Mouse (Mus musculus) hindbrain, postnatal 0 days (tissue): ENCODE results near the gene Cntn4. TPM values are rescaled to one million over a fixed set of nuclear protein-coding genes. Genes with fewer than 3 reads are reported as not detected.

Experiments used
- ATAC-seq: fragments of 200-750 bp; cut with Nextera tagmentation; 2 replicates; pipeline ENCODE4 v1.8.0; 2017; ENCODE audit warnings: mild to moderate bottlenecking, moderate TSS enrichment, moderate library complexity
- DNase-seq: peaks from one replicate; pipeline ENCODE4 v3.0.0-alpha.2; 2015; ENCODE audit warnings: low spot score
- H3K27ac ChIP-seq: fragments of 300-500 bp; sonication (generic); 2 replicates; pipeline ENCODE4 v1.5.1; 2014; ENCODE audit warnings: mild to moderate bottlenecking
- H3K27me3 ChIP-seq: fragments of 300-500 bp; sonication (generic); 2 replicates; pipeline ENCODE4 v1.6.1; 2014; ENCODE audit warnings: low read length, mixed read lengths; ENCODE audit not compliant: insufficient read depth
- H3K36me3 ChIP-seq: fragments of 300-500 bp; sonication (generic); 2 replicates; pipeline ENCODE4 v1.6.1; 2014; ENCODE audit warnings: low read length, mixed read lengths; ENCODE audit not compliant: insufficient read depth
- H3K4me1 ChIP-seq: fragments of 300-500 bp; sonication (generic); 2 replicates; pipeline ENCODE4 v1.6.1; 2014; ENCODE audit warnings: antibody characterized with exemption, low read length, mixed read lengths; ENCODE audit not compliant: insufficient read depth
- H3K4me2 ChIP-seq: fragments of 300-500 bp; sonication (generic); 2 replicates; pipeline ENCODE4 v1.6.1; 2014; ENCODE audit warnings: low read depth, mild to moderate bottlenecking, low read length, moderate library complexity, mixed read lengths
- H3K4me3 ChIP-seq: fragments of 300-500 bp; sonication (generic); 2 replicates; pipeline ENCODE4 v1.5.1; 2014; ENCODE audit warnings: low read length
- H3K9ac ChIP-seq: fragments of 300-500 bp; sonication (generic); replicated peaks from 2 replicates; pipeline ENCODE4 v1.6.1; 2014; ENCODE audit warnings: mild to moderate bottlenecking, low read length, moderate library complexity, mixed read lengths
- H3K9me3 ChIP-seq: fragments of 300-500 bp; sonication (generic); 2 replicates; pipeline ENCODE4 v1.6.1; 2016; ENCODE audit warnings: low read length, mixed read lengths
- CTCF ChIP-seq: IDR thresholded peaks from 2 replicates; pipeline ENCODE4 v1.5.1; 2016; ENCODE audit warnings: antibody characterized with exemption, control low read depth, low read depth
- WGBS: fragments of 180-500 bp; shearing (Covaris S2); extraction: QIAGEN DNeasy Blood & Tissue Kit; methylation state at CpG from one replicate; pipeline ENCODE4 v1.1.7; 2014; 5-methylcytosine and 5-hydroxymethylcytosine counted together
- polyA plus RNA-seq: library from polyadenylated mRNA; unstranded; fragments of >200 nt; fragmentation: Nextera tagmentation; extraction: Ambion mirVana; gene quantifications from 2 replicates; pipeline ENCODE4 v1.2.1, GENCODE M21; 2015
- total RNA-seq: library from RNA; depleted of rRNA; stranded (reverse); fragments of >200 nt; gene quantifications from 2 replicates; pipeline ENCODE4 v1.2.3, GENCODE M21; 2014

The Cntn4 gene
- total and polyA plus RNA-seq, 2 experiments from 2014 or later, result 17.3 to 21.5 TPM

GRCm38 (mm10) chr6:106431466-106431865 is 754.0 kb downstream of the Cntn4 start:
- ATAC-seq (no peak), DNase-seq (no peak)
- Histone ChIP-seq H3K4me2 (no peak overlapping the region), H3K27me3 (no peaks in the 10 kb centered on the region), H3K9ac (no peak overlapping the region), H3K36me3 (no peaks in the 10 kb centered on the region), H3K27ac (no peak overlapping the region), H3K4me1 (no peaks in the 10 kb centered on the region), H3K4me3 (no peak overlapping the region), H3K9me3 (no peaks in the 10 kb centered on the region)
- whole genome bisulfite sequencing, result 89% methylated on average over 3 of the region's 3 CpGs
- TF ChIP-seq CTCF, result no peak

DNA sequence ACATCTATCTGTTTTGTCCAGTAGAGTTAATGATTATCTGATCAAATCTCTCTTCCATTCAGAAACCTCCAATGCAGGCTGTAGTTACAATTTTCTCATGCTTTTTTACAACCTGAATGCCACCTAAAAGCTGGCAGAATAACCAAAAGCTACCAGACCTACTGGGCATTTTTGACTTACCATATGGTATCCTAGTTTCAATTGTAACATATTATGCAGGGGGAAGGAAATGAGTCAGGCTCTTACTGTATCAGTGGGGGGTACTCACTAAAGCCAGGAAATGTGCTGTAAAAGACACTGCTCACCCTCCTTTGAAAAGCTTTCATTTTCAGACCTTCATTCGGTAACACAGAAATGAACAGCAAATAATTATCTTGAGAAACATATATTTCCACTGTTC is 763.3 kb downstream of the Cntn4 start:
- 53% methylated on average over 1 of the region's 1 CpGs for WGBS
- H3K27me3 ChIP-seq, result no peaks in the 10 kb centered on the region
- peak; percentile 5 for DNase-seq

DNA sequence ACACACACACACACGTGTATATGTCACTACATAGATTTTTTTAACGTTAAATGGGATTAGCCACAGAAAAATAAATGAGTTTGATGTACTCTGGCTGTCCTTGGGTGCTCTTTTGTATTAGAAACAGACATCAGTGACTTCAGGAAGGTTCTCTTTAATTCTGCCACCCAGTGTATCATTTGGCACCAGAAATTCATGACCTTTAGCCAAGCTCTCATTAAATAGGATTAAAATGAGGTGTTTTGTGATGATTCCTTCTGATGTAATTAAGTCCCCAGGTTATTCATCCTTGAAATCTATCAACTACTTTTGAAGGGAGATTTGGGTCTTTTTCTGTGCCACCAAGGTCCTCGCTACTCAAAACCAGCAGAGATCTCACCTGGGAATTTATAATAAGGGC is 763.8 kb downstream of the Cntn4 start:
- H3K9me3 ChIP-seq, result no peaks in the 10 kb centered on the region
- H3K4me3 ChIP-seq, result no peak overlapping the region
- no peaks in the 10 kb centered on the region for H3K27me3 ChIP-seq
- TF ChIP-seq CTCF, result no peak
- H3K36me3 ChIP-seq, result no peaks in the 10 kb centered on the region
- H3K4me1 ChIP-seq, result no peaks in the 10 kb centered on the region
- H3K4me2 ChIP-seq, result no peak overlapping the region
- no peak overlapping the region for H3K9ac ChIP-seq
- 59% methylated on average over 3 of the region's 3 CpGs for WGBS
- DNase-seq (no peak), ATAC-seq (no peak)
- no peak overlapping the region for H3K27ac ChIP-seq

More for the DNA sequence above, 763.3 kb downstream of the Cntn4 start:
- Histone ChIP-seq H3K4me1 (no peaks in the 10 kb centered on the region), H3K9ac (no peak overlapping the region), H3K9me3 (no peaks in the 10 kb centered on the region), H3K4me3 (no peak overlapping the region), H3K4me2 (no peak overlapping the region), H3K27ac (no peak overlapping the region), H3K36me3 (no peaks in the 10 kb centered on the region)
- ATAC-seq, result no peak
- TF ChIP-seq CTCF, result no peak

GRCm38 (mm10) chr6:106454131-106454838 is 776.8 kb downstream of the Cntn4 start:
- ATAC-seq (no peak), DNase-seq (peak; percentile 55)
- no peaks in the 10 kb centered on the region for H3K4me1 ChIP-seq
- no peak overlapping the region for H3K4me2 ChIP-seq
- no peak overlapping the region for H3K4me3 ChIP-seq
- no peaks in the 10 kb centered on the region for H3K9me3 ChIP-seq
- 49% methylated on average over 3 of the region's 3 CpGs for WGBS
- no peak for TF ChIP-seq CTCF
- H3K9ac ChIP-seq, result no peak overlapping the region
- no peak overlapping the region for H3K27ac ChIP-seq
- no peaks in the 10 kb centered on the region for H3K36me3 ChIP-seq
- H3K27me3 ChIP-seq, result no peaks in the 10 kb centered on the region

GRCm38 (mm10) chr6:106455616-106456015 is 778.2 kb downstream of the Cntn4 start:
- WGBS, result 71% methylated on average over 3 of the region's 3 CpGs
- TF ChIP-seq CTCF, result no peak
- no peaks in the 10 kb centered on the region for H3K27me3 ChIP-seq
- no peak overlapping the region for H3K4me3 ChIP-seq
- no peaks in the 10 kb centered on the region for H3K36me3 ChIP-seq
- DNase-seq (no peak), ATAC-seq (no peak)
- H3K9ac ChIP-seq, result no peak overlapping the region
- no peak overlapping the region for H3K4me2 ChIP-seq
- H3K4me1 ChIP-seq, result no peaks in the 10 kb centered on the region
- H3K27ac ChIP-seq, result no peak overlapping the region
- no peaks in the 10 kb centered on the region for H3K9me3 ChIP-seq

DNA sequence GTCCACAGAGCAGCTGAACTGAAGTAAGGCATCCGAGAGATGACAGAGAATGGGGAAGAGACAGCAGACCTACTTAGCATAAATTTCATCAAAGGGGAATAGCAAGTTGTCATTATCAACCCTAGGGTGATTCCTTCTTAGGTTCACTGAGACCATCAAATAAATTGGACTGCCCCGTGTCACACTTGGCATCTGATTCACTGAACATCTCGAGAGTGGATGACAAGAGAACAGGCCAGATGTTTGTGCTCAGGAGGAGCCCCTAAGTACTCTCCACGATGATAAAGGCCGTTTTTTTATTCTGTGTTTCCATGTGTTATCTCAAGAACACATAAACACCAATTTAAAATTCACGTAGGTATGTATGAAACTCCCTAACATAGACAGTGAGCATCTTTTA is 780.7 kb downstream of the Cntn4 start:
- Histone ChIP-seq H3K4me2 (no peak overlapping the region), H3K9ac (no peak overlapping the region), H3K27ac (no peak overlapping the region), H3K9me3 (no peaks in the 10 kb centered on the region), H3K4me3 (no peak overlapping the region), H3K4me1 (no peaks in the 10 kb centered on the region), H3K36me3 (no peaks in the 10 kb centered on the region), H3K27me3 (no peaks in the 10 kb centered on the region)
- WGBS, result 72% methylated on average over 6 of the region's 6 CpGs
- DNase-seq, result no peak
- TF ChIP-seq CTCF, result no peak
- ATAC-seq, result no peak

DNA sequence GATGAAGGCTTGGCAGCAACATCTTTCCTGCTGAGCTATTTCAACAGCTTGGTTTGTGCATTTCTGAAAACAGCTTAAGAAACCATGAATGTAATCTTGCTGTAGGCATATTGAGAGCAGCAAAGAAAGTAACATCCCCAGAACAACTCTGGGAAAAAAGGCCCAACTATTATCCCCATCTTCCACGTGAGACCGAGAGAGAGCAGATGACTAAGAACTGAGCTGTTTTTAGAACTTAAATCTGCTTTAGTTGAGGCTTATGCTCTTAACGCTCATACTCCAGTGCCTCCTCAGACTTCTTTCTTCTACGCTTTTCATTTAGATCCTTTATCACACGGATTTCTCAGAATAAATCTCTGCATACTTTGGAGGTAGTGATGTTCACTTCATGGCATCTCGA is 784.9 kb downstream of the Cntn4 start:
- Histone ChIP-seq H3K36me3 (no peaks in the 10 kb centered on the region), H3K27me3 (no peaks in the 10 kb centered on the region), H3K9ac (no peak overlapping the region), H3K27ac (no peak overlapping the region), H3K4me2 (no peak overlapping the region), H3K4me1 (no peaks in the 10 kb centered on the region), H3K9me3 (no peaks in the 10 kb centered on the region), H3K4me3 (no peak overlapping the region)
- 87% methylated on average over 6 of the region's 6 CpGs for WGBS
- ATAC-seq, result no peak
- DNase-seq, result no peak
- TF ChIP-seq CTCF, result no peak
